Mouse (Mus musculus): ENCODE results near the gene Gm28035. TPM values are rescaled to one million over a fixed set of nuclear protein-coding genes. Genes with fewer than 3 reads are reported as not detected.
A peak's percentile ranks its signal among the peaks of the same experiment; 100 is the strongest.

The Gm28035 gene
- polyA plus RNA-seq, 1 experiment from 2014 or later, result 0.30 TPM

GRCm38 (mm10) chr2:30306087-30306486 is 65.7 kb downstream of the Gm28035 start:
- H3K36me3 ChIP-seq (ENCODE audit: control insufficient read depth, insufficient read depth, low read length), result peaks cover 22% of the 10 kb centered on the region
- 83% methylated on average over 7 of the region's 7 CpGs for WGBS
- peak; percentile 53; the same call in 1 of the 2 replicates for ATAC-seq (ENCODE audit: insufficient read depth, low FRiP score)
- H3K27me3 ChIP-seq (ENCODE audit: control insufficient read depth, insufficient read depth, low read length), result no peaks in the 10 kb centered on the region
- no peaks in the 10 kb centered on the region for H3K9me3 ChIP-seq (replicated peaks; ENCODE audit: control insufficient read depth, low read length)
- H3K4me2 ChIP-seq (ENCODE audit: low read depth, low read length), result no peak overlapping the region
- H3K4me1 ChIP-seq (ENCODE audit: control insufficient read depth, insufficient read depth, low read length), result no peaks in the 10 kb centered on the region
- H3K27ac ChIP-seq (ENCODE audit: low read length), result no peak overlapping the region
- H3K4me3 ChIP-seq (replicated peaks; ENCODE audit: low read length), result no peak overlapping the region
- H3K9ac ChIP-seq (ENCODE audit: low read length), result no peak overlapping the region

GRCm38 (mm10) chr2:30309351-30309750 is 69.0 kb downstream of the Gm28035 start:
- Histone ChIP-seq H3K36me3 (ENCODE audit: control insufficient read depth, insufficient read depth, low read length) (peaks cover 16% of the 10 kb centered on the region; the same call in 1 of the 2 replicates), H3K4me1 (ENCODE audit: control insufficient read depth, insufficient read depth, low read length) (no peaks in the 10 kb centered on the region), H3K9me3 (replicated peaks; ENCODE audit: control insufficient read depth, low read length) (no peaks in the 10 kb centered on the region), H3K9ac (ENCODE audit: low read length) (no peak overlapping the region), H3K4me3 (replicated peaks; ENCODE audit: low read length) (no peak overlapping the region), H3K27ac (ENCODE audit: low read length) (no peak overlapping the region), H3K27me3 (ENCODE audit: control insufficient read depth, insufficient read depth, low read length) (no peaks in the 10 kb centered on the region), H3K4me2 (ENCODE audit: low read depth, low read length) (no peak overlapping the region)
- ATAC-seq (ENCODE audit: insufficient read depth, low FRiP score), result no peak
- 83% methylated on average over 3 of the region's 3 CpGs for WGBS

DNA sequence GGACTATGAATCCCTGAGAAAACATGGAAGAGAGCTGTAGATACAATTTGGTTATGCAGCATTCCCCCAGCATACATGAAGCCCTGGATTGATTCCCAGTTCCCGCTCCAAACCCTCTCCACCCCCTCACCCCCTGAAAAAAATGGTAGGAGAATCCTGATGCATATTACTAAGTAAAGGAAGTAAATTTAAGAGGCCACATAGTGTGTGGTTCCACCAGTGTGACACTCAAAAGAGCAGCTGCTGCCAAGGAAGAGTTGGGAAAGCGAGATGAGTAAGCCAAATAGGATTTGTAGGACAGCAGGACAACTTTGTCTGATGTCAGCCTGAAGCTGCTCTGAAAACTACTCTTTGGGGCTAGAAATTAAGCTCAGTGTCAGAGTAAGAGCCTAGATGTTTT is 71.1 kb downstream of the Gm28035 start:
- Histone ChIP-seq H3K4me3 (replicated peaks; ENCODE audit: low read length) (no peak overlapping the region), H3K9ac (ENCODE audit: low read length) (no peak overlapping the region), H3K27ac (ENCODE audit: low read length) (no peak overlapping the region), H3K27me3 (ENCODE audit: control insufficient read depth, insufficient read depth, low read length) (no peaks in the 10 kb centered on the region), H3K36me3 (ENCODE audit: control insufficient read depth, insufficient read depth, low read length) (peaks cover 31% of the 10 kb centered on the region; the same call in 1 of the 2 replicates), H3K4me1 (ENCODE audit: control insufficient read depth, insufficient read depth, low read length) (no peaks in the 10 kb centered on the region), H3K9me3 (replicated peaks; ENCODE audit: control insufficient read depth, low read length) (no peaks in the 10 kb centered on the region), H3K4me2 (ENCODE audit: low read depth, low read length) (no peak overlapping the region)
- WGBS, result 87% methylated on average over 2 of the region's 2 CpGs
- no peak for ATAC-seq (ENCODE audit: insufficient read depth, low FRiP score)

DNA sequence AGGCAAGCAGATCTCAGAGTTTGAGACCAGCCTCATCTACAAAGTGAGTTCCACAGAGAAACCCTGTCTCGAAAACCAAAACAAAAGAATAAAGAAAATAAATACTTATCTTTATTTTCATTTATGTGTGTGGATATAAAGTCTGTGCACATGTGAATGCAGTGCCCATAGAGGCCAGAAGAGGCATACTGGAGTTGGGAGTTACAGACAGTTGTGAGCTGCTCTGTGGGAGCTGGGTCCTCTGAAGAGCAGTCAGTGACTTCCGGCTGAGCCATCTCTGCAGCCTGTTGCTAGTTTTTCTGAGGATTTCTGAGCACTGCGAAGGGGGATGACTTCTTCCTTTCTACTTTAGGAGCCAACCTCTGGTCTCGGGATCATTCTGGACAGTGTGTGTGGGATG is 75.8 kb downstream of the Gm28035 start:
- ATAC-seq (ENCODE audit: insufficient read depth, low FRiP score), result no peak
- 92% methylated on average over 4 of the region's 4 CpGs for WGBS
- peaks cover 23% of the 10 kb centered on the region; the same call in 1 of the 2 replicates for H3K36me3 ChIP-seq (ENCODE audit: control insufficient read depth, insufficient read depth, low read length)

GRCm38 (mm10) chr2:30316955-30317354 is 76.6 kb downstream of the Gm28035 start:
- Histone ChIP-seq H3K36me3 (ENCODE audit: control insufficient read depth, insufficient read depth, low read length) (peaks cover 23% of the 10 kb centered on the region; the same call in 1 of the 2 replicates), H3K4me2 (ENCODE audit: low read depth, low read length) (no peak overlapping the region), H3K9ac (ENCODE audit: low read length) (no peak overlapping the region), H3K27me3 (ENCODE audit: control insufficient read depth, insufficient read depth, low read length) (no peaks in the 10 kb centered on the region), H3K4me1 (ENCODE audit: control insufficient read depth, insufficient read depth, low read length) (no peaks in the 10 kb centered on the region), H3K9me3 (replicated peaks; ENCODE audit: control insufficient read depth, low read length) (no peaks in the 10 kb centered on the region), H3K27ac (ENCODE audit: low read length) (no peak overlapping the region), H3K4me3 (replicated peaks; ENCODE audit: low read length) (no peak overlapping the region)
- WGBS, result 93% methylated on average over 5 of the region's 5 CpGs
- ATAC-seq (ENCODE audit: insufficient read depth, low FRiP score), result no peak

More for the DNA sequence above, 75.8 kb downstream of the Gm28035 start:
- no peaks in the 10 kb centered on the region for H3K4me1 ChIP-seq (ENCODE audit: control insufficient read depth, insufficient read depth, low read length)
- no peak overlapping the region for H3K4me3 ChIP-seq (replicated peaks; ENCODE audit: low read length)
- no peak overlapping the region for H3K4me2 ChIP-seq (ENCODE audit: low read depth, low read length)
- no peak overlapping the region for H3K9ac ChIP-seq (ENCODE audit: low read length)
- no peak overlapping the region for H3K27ac ChIP-seq (ENCODE audit: low read length)
- no peaks in the 10 kb centered on the region for H3K27me3 ChIP-seq (ENCODE audit: control insufficient read depth, insufficient read depth, low read length)
- no peaks in the 10 kb centered on the region for H3K9me3 ChIP-seq (replicated peaks; ENCODE audit: control insufficient read depth, low read length)

DNA sequence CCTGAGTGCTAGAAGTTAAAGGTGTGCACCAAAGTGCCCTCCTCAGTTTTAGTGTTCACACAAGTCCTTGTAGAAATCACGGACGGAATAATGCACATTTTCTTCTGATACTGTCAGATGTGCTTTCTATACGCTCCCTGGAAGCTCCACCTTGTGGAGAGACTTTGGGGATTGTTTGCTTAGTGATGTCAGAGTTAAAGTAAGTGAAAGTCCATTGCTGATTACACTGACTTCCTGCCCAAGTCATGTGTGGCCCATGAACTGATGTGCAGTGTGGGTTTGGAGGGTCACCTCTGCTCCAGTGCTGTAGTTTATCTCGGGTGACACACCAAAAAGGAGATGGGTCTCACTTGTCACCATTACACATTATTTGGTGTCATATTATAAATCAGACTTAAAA is 78.9 kb downstream of the Gm28035 start:
- ATAC-seq (ENCODE audit: insufficient read depth, low FRiP score), result peak; percentile 64; the same call in 1 of the 2 replicates
- H3K4me3 ChIP-seq (replicated peaks; ENCODE audit: low read length), result no peak overlapping the region
- no peak overlapping the region for H3K27ac ChIP-seq (ENCODE audit: low read length)
- no peaks in the 10 kb centered on the region for H3K4me1 ChIP-seq (ENCODE audit: control insufficient read depth, insufficient read depth, low read length)
- H3K27me3 ChIP-seq (ENCODE audit: control insufficient read depth, insufficient read depth, low read length), result no peaks in the 10 kb centered on the region
- 72% methylated on average over 4 of the region's 4 CpGs for WGBS
- H3K4me2 ChIP-seq (ENCODE audit: low read depth, low read length), result no peak overlapping the region
- no peaks in the 10 kb centered on the region for H3K9me3 ChIP-seq (replicated peaks; ENCODE audit: control insufficient read depth, low read length)
- H3K36me3 ChIP-seq (ENCODE audit: control insufficient read depth, insufficient read depth, low read length), result peaks cover 26% of the 10 kb centered on the region
- no peak overlapping the region for H3K9ac ChIP-seq (ENCODE audit: low read length)

GRCm38 (mm10) chr2:30323111-30323510 is 82.7 kb downstream of the Gm28035 start:
- no peaks in the 10 kb centered on the region for H3K4me1 ChIP-seq (ENCODE audit: control insufficient read depth, insufficient read depth, low read length)
- H3K9me3 ChIP-seq (replicated peaks; ENCODE audit: control insufficient read depth, low read length), result no peaks in the 10 kb centered on the region
- peaks cover 19% of the 10 kb centered on the region for H3K36me3 ChIP-seq (ENCODE audit: control insufficient read depth, insufficient read depth, low read length)
- no peak overlapping the region for H3K4me2 ChIP-seq (ENCODE audit: low read depth, low read length)
- H3K9ac ChIP-seq (ENCODE audit: low read length), result no peak overlapping the region
- ATAC-seq (ENCODE audit: insufficient read depth, low FRiP score), result no peak
- 92% methylated on average over 7 of the region's 7 CpGs for WGBS
- H3K27ac ChIP-seq (ENCODE audit: low read length), result no peak overlapping the region
- no peak overlapping the region for H3K4me3 ChIP-seq (replicated peaks; ENCODE audit: low read length)
- no peaks in the 10 kb centered on the region for H3K27me3 ChIP-seq (ENCODE audit: control insufficient read depth, insufficient read depth, low read length)

DNA sequence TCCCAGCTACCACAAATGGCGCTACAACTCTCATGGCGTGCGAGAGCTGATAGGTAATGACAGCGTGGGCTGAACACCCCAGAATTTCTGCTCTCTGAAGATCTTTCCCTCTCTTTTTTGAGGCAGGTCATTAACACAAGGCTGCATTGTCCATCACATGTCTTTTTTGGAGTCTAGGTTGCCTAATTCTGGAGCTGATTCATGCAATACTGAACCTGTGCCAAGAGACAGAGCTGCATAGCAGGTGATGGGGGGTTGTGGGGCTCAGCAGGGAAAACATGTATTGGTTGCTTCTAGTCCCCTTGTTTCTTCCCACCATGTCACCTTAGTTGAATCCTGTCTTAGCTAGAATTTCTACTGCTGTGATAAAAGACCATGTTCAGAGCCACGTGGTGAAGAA is 84.9 kb downstream of the Gm28035 start:
- Histone ChIP-seq H3K4me2 (ENCODE audit: low read depth, low read length) (no peak overlapping the region), H3K4me3 (replicated peaks; ENCODE audit: low read length) (no peak overlapping the region), H3K4me1 (ENCODE audit: control insufficient read depth, insufficient read depth, low read length) (no peaks in the 10 kb centered on the region), H3K9ac (ENCODE audit: low read length) (no peak overlapping the region), H3K27ac (ENCODE audit: low read length) (no peak overlapping the region), H3K27me3 (ENCODE audit: control insufficient read depth, insufficient read depth, low read length) (no peaks in the 10 kb centered on the region), H3K36me3 (ENCODE audit: control insufficient read depth, insufficient read depth, low read length) (peaks cover 22% of the 10 kb centered on the region), H3K9me3 (replicated peaks; ENCODE audit: control insufficient read depth, low read length) (no peaks in the 10 kb centered on the region)
- ATAC-seq (ENCODE audit: insufficient read depth, low FRiP score), result no peak
- WGBS, result 93% methylated on average over 5 of the region's 5 CpGs

- Histone ChIP-seq H3K4me1 (ENCODE audit: control insufficient read depth, insufficient read depth, low read length) (no peaks in the 10 kb centered on the region), H3K36me3 (ENCODE audit: control insufficient read depth, insufficient read depth, low read length) (peaks cover 27% of the 10 kb centered on the region), H3K9me3 (replicated peaks; ENCODE audit: control insufficient read depth, low read length) (no peaks in the 10 kb centered on the region), H3K4me2 (ENCODE audit: low read depth, low read length) (no peak overlapping the region), H3K9ac (ENCODE audit: low read length) (no peak overlapping the region), H3K4me3 (replicated peaks; ENCODE audit: low read length) (no peak overlapping the region), H3K27me3 (ENCODE audit: control insufficient read depth, insufficient read depth, low read length) (no peaks in the 10 kb centered on the region), H3K27ac (ENCODE audit: low read length) (no peak overlapping the region)
- no peak for ATAC-seq (ENCODE audit: insufficient read depth, low FRiP score)
- WGBS, result 91% methylated on average over 7 of the region's 7 CpGs
These were observed 86.9 kb downstream of the Gm28035 start for GRCm38 (mm10) chr2:30327276-30327675.

DNA sequence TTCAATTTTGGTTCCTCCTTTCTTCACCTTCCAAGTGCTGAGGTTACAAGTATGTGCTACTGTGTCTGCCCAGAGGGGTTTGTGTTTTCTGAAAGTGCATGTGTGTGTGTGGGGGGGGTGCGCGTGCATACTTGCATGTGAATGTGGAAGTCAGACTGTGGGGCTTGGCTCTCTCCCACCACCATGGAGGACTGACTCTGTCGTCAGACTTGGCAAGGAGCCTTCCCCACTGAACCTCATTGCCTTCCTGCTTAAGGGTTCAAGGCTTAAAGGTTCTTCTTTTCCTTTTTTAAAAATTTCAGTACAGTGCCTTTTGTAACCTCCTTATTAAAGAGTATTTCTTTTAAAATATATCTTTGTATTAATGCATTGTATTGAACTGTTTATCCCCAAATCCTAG is 88.4 kb downstream of the Gm28035 start:
- H3K36me3 ChIP-seq (ENCODE audit: control insufficient read depth, insufficient read depth, low read length), result peaks cover 32% of the 10 kb centered on the region
- no peaks in the 10 kb centered on the region for H3K9me3 ChIP-seq (replicated peaks; ENCODE audit: control insufficient read depth, low read length)
- no peaks in the 10 kb centered on the region for H3K4me1 ChIP-seq (ENCODE audit: control insufficient read depth, insufficient read depth, low read length)
- H3K4me3 ChIP-seq (replicated peaks; ENCODE audit: low read length), result no peak overlapping the region
- ATAC-seq (ENCODE audit: insufficient read depth, low FRiP score), result no peak
- no peaks in the 10 kb centered on the region for H3K27me3 ChIP-seq (ENCODE audit: control insufficient read depth, insufficient read depth, low read length)
- no peak overlapping the region for H3K4me2 ChIP-seq (ENCODE audit: low read depth, low read length)
- WGBS, result 83% methylated on average over 3 of the region's 3 CpGs
- H3K27ac ChIP-seq (ENCODE audit: low read length), result no peak overlapping the region
- H3K9ac ChIP-seq (ENCODE audit: low read length), result no peak overlapping the region
